Mouse (Mus musculus) midbrain, embryonic 14.5 days (tissue): ENCODE measurements around the gene Vegfc. TPM values are rescaled to one million over a fixed set of nuclear protein-coding genes. Genes with fewer than 3 reads are reported as not detected.

Source experiments
- ATAC-seq: fragments of 200-750 bp; cut with Nextera tagmentation; 2 replicates; pipeline ENCODE4 v1.8.0; 2017; ENCODE audit warnings: moderate number of reproducible peaks, moderate library complexity; ENCODE audit not compliant: low FRiP score, low TSS enrichment
- DNase-seq: peaks from one replicate; pipeline ENCODE4 v3.0.0-alpha.2; 2015
- H3K27ac ChIP-seq: fragments of 300-500 bp; sonication (generic); replicated peaks from 2 replicates; pipeline ENCODE4 v1.5.1; 2014; ENCODE audit warnings: mild to moderate bottlenecking, low read depth, low read length, moderate library complexity
- H3K27me3 ChIP-seq: fragments of 300-500 bp; sonication (generic); 2 replicates; pipeline ENCODE4 v1.6.1; 2014; ENCODE audit warnings: low read length, control low read depth, mixed read lengths; ENCODE audit not compliant: control insufficient read depth, insufficient read depth
- H3K36me3 ChIP-seq: fragments of 300-500 bp; sonication (generic); 2 replicates; pipeline ENCODE4 v1.6.1; 2014; ENCODE audit warnings: low read length, control low read depth; ENCODE audit not compliant: control insufficient read depth, insufficient read depth
- H3K4me1 ChIP-seq: fragments of 300-500 bp; sonication (generic); 2 replicates; pipeline ENCODE4 v1.6.1; 2014; ENCODE audit warnings: mild to moderate bottlenecking, antibody characterized with exemption, low read length, control low read depth; ENCODE audit not compliant: control insufficient read depth, insufficient read depth
- H3K4me2 ChIP-seq: fragments of 300-500 bp; sonication (generic); 2 replicates; pipeline ENCODE4 v1.6.1; 2014; ENCODE audit warnings: mild to moderate bottlenecking, low read length, moderate library complexity
- H3K4me3 ChIP-seq: fragments of 300-500 bp; sonication (generic); replicated peaks from 2 replicates; pipeline ENCODE4 v1.5.1; 2014; ENCODE audit warnings: low read depth, low read length
- H3K9ac ChIP-seq: fragments of 300-500 bp; sonication (generic); replicated peaks from 2 replicates; pipeline ENCODE4 v1.6.1; 2014; ENCODE audit warnings: mild to moderate bottlenecking, low read length, moderate library complexity
- H3K9me3 ChIP-seq: fragments of 300-500 bp; sonication (generic); 2 replicates; pipeline ENCODE4 v1.6.1; 2016; ENCODE audit warnings: low read length, control low read depth, mixed read lengths; ENCODE audit not compliant: control insufficient read depth
- WGBS: fragments of 180-500 bp; shearing (Covaris S2); extraction: QIAGEN DNeasy Blood & Tissue Kit; methylation state at CpG from one replicate; pipeline ENCODE4 v1.1.7; 2014; 5-methylcytosine and 5-hydroxymethylcytosine counted together
- polyA plus RNA-seq: library from polyadenylated mRNA; unstranded; fragments of >200 nt; fragmentation: Nextera tagmentation; extraction: Ambion mirVana; gene quantifications from 2 replicates; pipeline ENCODE4 v1.2.1, GENCODE M21; 2014

Gene Vegfc
- polyA plus RNA-seq, 1 experiment from 2014 or later, result 3.1 TPM

GRCm38 (mm10) chr8:54078121-54078440, 675 bp downstream of the Vegfc start:
- H3K27me3 ChIP-seq, result peaks cover 6% of the 10 kb centered on the region; the same call in 1 of the 2 replicates
- peak overlapping the region; percentile 79 for H3K4me3 ChIP-seq
- ATAC-seq (no peak), DNase-seq (peak; percentile 32)
- peaks cover 3% of the 10 kb centered on the region; the same call in 1 of the 2 replicates for H3K4me1 ChIP-seq
- H3K9ac ChIP-seq, result 0 out of 2 replicates have a peak overlapping the region, but pooled peaks have one; percentile 74
- no peaks in the 10 kb centered on the region for H3K36me3 ChIP-seq
- no peak overlapping the region for H3K27ac ChIP-seq
- 3% methylated on average over 1 of the region's 1 CpGs for WGBS
- peak overlapping the region; percentile 81 for H3K4me2 ChIP-seq
- no peaks in the 10 kb centered on the region for H3K9me3 ChIP-seq

- no peaks in the 10 kb centered on the region for H3K36me3 ChIP-seq
- H3K27me3 ChIP-seq, result peaks cover 6% of the 10 kb centered on the region; the same call in 1 of the 2 replicates
- peak overlapping the region; percentile 22 for H3K4me2 ChIP-seq
- DNase-seq (no peak), ATAC-seq (no peak)
- H3K4me1 ChIP-seq, result peaks cover 3% of the 10 kb centered on the region; the same call in 1 of the 2 replicates
- 66% methylated on average over 11 of the region's 11 CpGs for WGBS
- no peak overlapping the region for H3K27ac ChIP-seq
- no peaks in the 10 kb centered on the region for H3K9me3 ChIP-seq
- H3K4me3 ChIP-seq, result no peak overlapping the region; the same call in 1 of the 2 replicates
- no peak overlapping the region for H3K9ac ChIP-seq
Observed at GRCm38 (mm10) chr8:54079001-54079400, 1.6 kb downstream of the Vegfc start.

DNA sequence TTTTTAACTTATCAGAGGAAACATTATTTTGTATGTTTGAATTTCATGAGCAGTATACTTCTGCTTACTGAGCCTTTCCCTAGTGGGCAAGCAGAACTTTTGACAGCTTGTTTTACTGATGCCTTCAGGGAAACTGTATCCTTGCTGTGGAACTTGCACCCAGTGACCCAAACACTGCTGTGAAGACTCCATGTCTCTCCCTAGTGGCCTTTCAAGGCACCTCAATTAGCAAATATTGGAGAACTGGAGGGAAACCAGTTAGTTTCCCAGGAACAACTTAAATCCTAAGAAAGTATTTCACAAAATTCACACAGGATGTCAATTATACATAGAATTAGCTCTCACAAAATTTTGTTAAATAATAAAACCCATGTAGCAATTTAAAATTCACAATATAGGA, 2.2 kb downstream of the Vegfc start:
- ATAC-seq (no peak), DNase-seq (peak; percentile 17)
- Histone ChIP-seq H3K4me3 (no peak overlapping the region), H3K4me1 (peaks cover 3% of the 10 kb centered on the region; the same call in 1 of the 2 replicates), H3K36me3 (no peaks in the 10 kb centered on the region), H3K9ac (no peak overlapping the region), H3K27ac (no peak overlapping the region), H3K9me3 (no peaks in the 10 kb centered on the region), H3K27me3 (peaks cover 6% of the 10 kb centered on the region; the same call in 1 of the 2 replicates), H3K4me2 (no peak overlapping the region)

GRCm38 (mm10) chr8:54085896-54086295, 8.5 kb downstream of the Vegfc start:
- H3K4me3 ChIP-seq, result no peak overlapping the region
- WGBS, result 88% methylated on average over 6 of the region's 6 CpGs
- DNase-seq, result no peak

DNA sequence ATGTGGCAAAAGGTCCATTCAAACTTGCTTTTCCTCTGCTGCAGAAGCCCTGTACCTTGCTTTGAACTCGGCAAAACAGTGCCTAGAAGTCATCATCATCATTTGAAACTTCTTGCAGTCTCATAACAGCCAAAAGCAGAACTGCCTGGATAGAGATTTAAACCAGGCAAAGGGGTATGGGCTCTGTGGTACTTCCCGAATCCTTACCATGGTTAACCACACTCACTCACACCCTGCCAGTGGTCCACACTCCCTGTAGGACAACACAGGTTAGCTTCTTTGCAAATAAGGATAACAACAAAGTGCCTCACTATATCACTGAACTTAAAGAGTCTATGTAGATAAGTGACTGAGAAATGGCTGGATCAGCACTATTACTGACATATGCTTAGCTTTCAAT, 9.7 kb downstream of the Vegfc start:
- 84% methylated on average over 2 of the region's 2 CpGs for WGBS
- H3K36me3 ChIP-seq, result no peaks in the 10 kb centered on the region
- no peak overlapping the region for H3K9ac ChIP-seq
- ATAC-seq (no peak), DNase-seq (no peak)
- H3K4me1 ChIP-seq, result no peaks in the 10 kb centered on the region
- H3K27me3 ChIP-seq, result no peaks in the 10 kb centered on the region
- H3K9me3 ChIP-seq, result no peaks in the 10 kb centered on the region
- H3K4me2 ChIP-seq, result no peak overlapping the region
- H3K4me3 ChIP-seq, result no peak overlapping the region
- H3K27ac ChIP-seq, result no peak overlapping the region

More at GRCm38 (mm10) chr8:54085896-54086295, 8.5 kb downstream of the Vegfc start:
- Histone ChIP-seq H3K9me3 (no peaks in the 10 kb centered on the region), H3K4me2 (no peak overlapping the region), H3K9ac (no peak overlapping the region), H3K27ac (no peak overlapping the region), H3K27me3 (no peaks in the 10 kb centered on the region), H3K4me1 (no peaks in the 10 kb centered on the region), H3K36me3 (no peaks in the 10 kb centered on the region)
- no peak for ATAC-seq

DNA sequence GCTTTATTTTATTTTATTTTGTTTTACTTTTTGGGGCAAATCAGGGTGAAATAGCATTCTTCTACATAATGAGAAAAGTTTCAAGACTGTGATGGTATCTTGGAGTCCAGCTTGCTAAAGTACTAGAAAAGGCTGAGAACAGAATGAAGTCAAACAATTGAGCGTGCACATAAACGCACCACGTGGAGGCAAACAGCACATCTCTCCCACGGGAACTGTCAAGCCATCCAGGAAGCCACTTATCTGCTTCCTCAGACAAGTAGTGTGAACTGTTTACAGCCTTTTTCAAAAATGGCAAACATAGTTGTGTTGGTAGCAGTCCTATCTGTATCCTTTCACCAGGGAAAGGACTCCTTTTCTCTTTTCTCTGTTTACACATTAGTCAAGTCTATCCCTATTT, 11.8 kb downstream of the Vegfc start:
- Histone ChIP-seq H3K9me3 (no peaks in the 10 kb centered on the region), H3K9ac (no peak overlapping the region), H3K27ac (no peak overlapping the region), H3K27me3 (no peaks in the 10 kb centered on the region), H3K36me3 (no peaks in the 10 kb centered on the region), H3K4me1 (no peaks in the 10 kb centered on the region), H3K4me3 (no peak overlapping the region), H3K4me2 (no peak overlapping the region)
- ATAC-seq, result no peak
- DNase-seq, result no peak
- 66% methylated on average over 4 of the region's 4 CpGs for WGBS

DNA sequence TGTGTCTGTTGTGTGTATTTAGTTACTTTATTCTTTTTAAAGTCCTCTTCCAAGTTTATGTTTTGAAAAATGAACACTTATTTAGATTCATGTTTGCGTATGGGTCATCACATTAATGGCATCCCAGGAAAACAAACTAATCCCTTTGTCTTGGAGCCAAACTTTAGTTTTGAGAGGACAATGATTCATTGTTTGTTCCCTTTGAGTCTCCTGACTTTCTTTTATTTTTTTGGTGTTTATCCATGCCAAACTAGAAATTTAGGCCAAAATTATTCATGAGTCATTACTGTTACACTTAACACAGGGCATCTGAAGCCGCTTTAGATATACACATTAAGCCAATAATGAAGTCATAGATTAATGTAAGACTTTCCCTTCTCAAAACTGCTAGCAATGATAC, 12.5 kb downstream of the Vegfc start:
- no peaks in the 10 kb centered on the region for H3K9me3 ChIP-seq
- H3K36me3 ChIP-seq, result no peaks in the 10 kb centered on the region
- H3K4me1 ChIP-seq, result no peaks in the 10 kb centered on the region
- no peak for DNase-seq
- no peak for ATAC-seq
- H3K27ac ChIP-seq, result no peak overlapping the region
- H3K4me2 ChIP-seq, result no peak overlapping the region
- no peaks in the 10 kb centered on the region for H3K27me3 ChIP-seq
- H3K4me3 ChIP-seq, result no peak overlapping the region
- WGBS, result 97% methylated on average over 2 of the region's 2 CpGs
- H3K9ac ChIP-seq, result no peak overlapping the region

GRCm38 (mm10) chr8:54100058-54100457, 22.7 kb downstream of the Vegfc start:
- Histone ChIP-seq H3K27me3 (no peaks in the 10 kb centered on the region), H3K36me3 (no peaks in the 10 kb centered on the region), H3K4me1 (no peaks in the 10 kb centered on the region), H3K4me3 (no peak overlapping the region), H3K27ac (no peak overlapping the region), H3K9ac (no peak overlapping the region), H3K4me2 (no peak overlapping the region), H3K9me3 (no peaks in the 10 kb centered on the region)
- DNase-seq (no peak), ATAC-seq (no peak)
- 35% methylated on average over 6 of the region's 6 CpGs for WGBS

DNA sequence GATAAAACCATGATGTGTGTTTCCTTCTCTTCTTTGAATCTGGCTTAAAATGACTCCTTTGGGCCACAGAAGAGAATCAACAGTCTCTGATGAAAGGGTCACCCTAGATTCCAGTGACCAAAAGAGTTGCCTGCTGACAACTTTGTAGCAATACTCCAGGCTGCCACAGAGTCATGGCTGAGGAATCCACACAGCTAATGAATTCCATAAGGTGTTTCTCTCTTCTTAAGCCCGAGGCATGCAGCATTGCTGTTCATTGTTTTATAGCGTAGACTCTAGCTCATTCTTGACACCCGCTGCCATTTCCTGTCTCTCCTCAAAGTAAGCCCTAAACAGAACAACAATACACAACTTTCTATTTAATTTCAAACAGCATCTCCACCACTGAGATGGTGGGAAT, 37.2 kb downstream of the Vegfc start:
- no peak overlapping the region for H3K4me3 ChIP-seq
- 79% methylated on average over 3 of the region's 3 CpGs for WGBS
- H3K36me3 ChIP-seq, result no peaks in the 10 kb centered on the region
- DNase-seq, result no peak
- H3K9ac ChIP-seq, result no peak overlapping the region
- H3K27me3 ChIP-seq, result no peaks in the 10 kb centered on the region
- H3K27ac ChIP-seq, result no peak overlapping the region
- no peaks in the 10 kb centered on the region for H3K9me3 ChIP-seq
- no peak overlapping the region for H3K4me2 ChIP-seq
- no peaks in the 10 kb centered on the region for H3K4me1 ChIP-seq
- no peak for ATAC-seq
